Mouse (Mus musculus): ENCODE results near the gene Cgrrf1. TPM values are rescaled to one million over a fixed set of nuclear protein-coding genes. Genes with fewer than 3 reads are reported as not detected.

Cgrrf1 gene
- polyA plus RNA-seq, 1 experiment from 2014 or later, result 13.0 TPM

DNA sequence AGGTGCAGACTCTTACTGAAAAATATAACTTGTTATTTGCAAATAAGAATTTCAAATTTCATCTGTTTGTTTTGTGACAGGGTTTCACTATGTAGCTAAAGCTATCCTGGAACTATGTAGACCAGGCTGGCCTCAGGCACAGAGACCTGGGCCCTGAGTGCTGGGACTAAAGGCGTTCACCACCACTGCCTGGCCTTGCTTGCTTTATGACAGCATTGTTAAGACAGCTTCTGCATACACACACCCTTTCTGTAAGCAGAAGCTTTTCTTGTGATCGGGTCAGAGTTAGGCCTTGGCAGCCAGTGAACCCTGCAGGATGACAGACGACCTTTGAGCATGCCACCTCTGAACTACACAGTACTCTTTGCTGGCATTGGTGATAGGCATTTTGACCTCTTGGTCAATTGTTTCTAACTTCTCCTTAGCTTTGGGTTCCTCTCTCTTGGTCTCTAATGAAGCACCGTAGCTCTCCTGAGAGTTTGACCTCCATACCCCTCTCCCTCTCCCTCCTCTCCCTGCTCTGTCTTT lies 16.2 kb downstream of the Cgrrf1 start:
- no peaks in the 10 kb centered on the region for H3K4me1 ChIP-seq (replicated peaks; ENCODE audit: control insufficient read depth, insufficient read depth, low read length)
- 90% methylated on average over 4 of the region's 4 CpGs for WGBS
- H3K4me2 ChIP-seq (ENCODE audit: low read length), result no peak overlapping the region
- no peak for ATAC-seq
- no peak overlapping the region for H3K9ac ChIP-seq (replicated peaks; ENCODE audit: low read depth, low read length)
- no peaks in the 10 kb centered on the region for H3K36me3 ChIP-seq (ENCODE audit: control insufficient read depth, insufficient read depth)
- H3K4me3 ChIP-seq (replicated peaks; ENCODE audit: low read length), result no peak overlapping the region
- no peaks in the 10 kb centered on the region for H3K9me3 ChIP-seq (ENCODE audit: control insufficient read depth, low read length)
- no peaks in the 10 kb centered on the region for H3K27me3 ChIP-seq (replicated peaks; ENCODE audit: control insufficient read depth, insufficient read depth, low read length)
- no peak overlapping the region for H3K27ac ChIP-seq (ENCODE audit: low read length)

- no peaks in the 10 kb centered on the region for H3K36me3 ChIP-seq (ENCODE audit: control insufficient read depth, insufficient read depth)
- WGBS, result 84% methylated on average over 5 of the region's 5 CpGs
- H3K4me2 ChIP-seq (ENCODE audit: low read length), result no peak overlapping the region
- H3K9ac ChIP-seq (replicated peaks; ENCODE audit: low read depth, low read length), result no peak overlapping the region
- ATAC-seq, result no peak
- no peaks in the 10 kb centered on the region for H3K4me1 ChIP-seq (replicated peaks; ENCODE audit: control insufficient read depth, insufficient read depth, low read length)
- no peaks in the 10 kb centered on the region for H3K27me3 ChIP-seq (replicated peaks; ENCODE audit: control insufficient read depth, insufficient read depth, low read length)
- H3K9me3 ChIP-seq (ENCODE audit: control insufficient read depth, low read length), result no peaks in the 10 kb centered on the region
- H3K4me3 ChIP-seq (replicated peaks; ENCODE audit: low read length), result no peak overlapping the region
- H3K27ac ChIP-seq (ENCODE audit: low read length), result no peak overlapping the region
These were observed 16.8 kb downstream of the Cgrrf1 start for GRCm38 (mm10) chr14:46848736-46849135.

DNA sequence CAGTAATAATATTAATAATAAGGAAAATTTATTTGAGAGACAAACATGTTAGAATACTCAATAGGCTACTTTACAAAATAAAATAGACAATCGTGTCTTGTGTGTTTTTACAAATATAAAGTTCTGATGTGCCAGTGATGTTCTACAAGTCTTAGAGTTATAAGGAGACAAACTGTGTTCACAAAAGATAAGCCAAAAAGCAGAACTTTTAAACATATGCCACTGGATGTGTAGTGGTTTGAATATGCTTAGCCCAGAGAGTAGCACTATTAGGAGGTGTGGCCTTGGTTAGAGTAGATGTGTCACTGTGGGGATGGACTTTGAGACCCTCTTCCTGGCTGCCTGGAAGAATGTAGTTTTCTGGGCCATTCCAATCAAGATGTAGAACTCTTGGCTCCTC lies 17.8 kb downstream of the Cgrrf1 start:
- Histone ChIP-seq H3K4me2 (ENCODE audit: low read length) (no peak overlapping the region), H3K9ac (replicated peaks; ENCODE audit: low read depth, low read length) (no peak overlapping the region), H3K4me1 (replicated peaks; ENCODE audit: control insufficient read depth, insufficient read depth, low read length) (no peaks in the 10 kb centered on the region), H3K4me3 (replicated peaks; ENCODE audit: low read length) (no peak overlapping the region), H3K27me3 (replicated peaks; ENCODE audit: control insufficient read depth, insufficient read depth, low read length) (no peaks in the 10 kb centered on the region), H3K27ac (ENCODE audit: low read length) (no peak overlapping the region), H3K36me3 (ENCODE audit: control insufficient read depth, insufficient read depth) (no peaks in the 10 kb centered on the region), H3K9me3 (ENCODE audit: control insufficient read depth, low read length) (no peaks in the 10 kb centered on the region)
- ATAC-seq, result no peak
- 88% methylated on average over 1 of the region's 1 CpGs for WGBS

GRCm38 (mm10) chr14:46853677-46854076 lies 21.8 kb downstream of the Cgrrf1 start:
- Histone ChIP-seq H3K27me3 (replicated peaks; ENCODE audit: control insufficient read depth, insufficient read depth, low read length) (no peaks in the 10 kb centered on the region), H3K36me3 (ENCODE audit: control insufficient read depth, insufficient read depth) (no peaks in the 10 kb centered on the region), H3K4me3 (replicated peaks; ENCODE audit: low read length) (no peak overlapping the region), H3K4me2 (ENCODE audit: low read length) (no peak overlapping the region), H3K9ac (replicated peaks; ENCODE audit: low read depth, low read length) (no peak overlapping the region), H3K9me3 (ENCODE audit: control insufficient read depth, low read length) (no peaks in the 10 kb centered on the region), H3K27ac (ENCODE audit: low read length) (no peak overlapping the region), H3K4me1 (replicated peaks; ENCODE audit: control insufficient read depth, insufficient read depth, low read length) (no peaks in the 10 kb centered on the region)
- no peak for ATAC-seq
- 82% methylated on average over 11 of the region's 11 CpGs for WGBS

- Histone ChIP-seq H3K27ac (ENCODE audit: low read length) (no peak overlapping the region), H3K4me3 (replicated peaks; ENCODE audit: low read length) (no peak overlapping the region), H3K27me3 (replicated peaks; ENCODE audit: control insufficient read depth, insufficient read depth, low read length) (no peaks in the 10 kb centered on the region), H3K9ac (replicated peaks; ENCODE audit: low read depth, low read length) (no peak overlapping the region), H3K4me2 (ENCODE audit: low read length) (no peak overlapping the region), H3K9me3 (ENCODE audit: control insufficient read depth, low read length) (no peaks in the 10 kb centered on the region), H3K36me3 (ENCODE audit: control insufficient read depth, insufficient read depth) (no peaks in the 10 kb centered on the region), H3K4me1 (replicated peaks; ENCODE audit: control insufficient read depth, insufficient read depth, low read length) (no peaks in the 10 kb centered on the region)
- WGBS, result 95% methylated on average over 5 of the region's 5 CpGs
- ATAC-seq, result no peak
These were observed 31.0 kb downstream of the Cgrrf1 start for GRCm38 (mm10) chr14:46862922-46863321.

- 7% methylated on average over 10 of the region's 10 CpGs for WGBS
- Histone ChIP-seq H3K4me2 (ENCODE audit: low read length) (no peak overlapping the region), H3K4me3 (replicated peaks; ENCODE audit: low read length) (no peak overlapping the region), H3K27ac (ENCODE audit: low read length) (no peak overlapping the region), H3K9me3 (ENCODE audit: control insufficient read depth, low read length) (no peaks in the 10 kb centered on the region), H3K36me3 (ENCODE audit: control insufficient read depth, insufficient read depth) (no peaks in the 10 kb centered on the region), H3K4me1 (replicated peaks; ENCODE audit: control insufficient read depth, insufficient read depth, low read length) (peaks cover 27% of the 10 kb centered on the region), H3K9ac (replicated peaks; ENCODE audit: low read depth, low read length) (no peak overlapping the region), H3K27me3 (replicated peaks; ENCODE audit: control insufficient read depth, insufficient read depth, low read length) (no peaks in the 10 kb centered on the region)
- no peak for ATAC-seq
These were observed 49.0 kb downstream of the Cgrrf1 start for GRCm38 (mm10) chr14:46880935-46881334.

DNA sequence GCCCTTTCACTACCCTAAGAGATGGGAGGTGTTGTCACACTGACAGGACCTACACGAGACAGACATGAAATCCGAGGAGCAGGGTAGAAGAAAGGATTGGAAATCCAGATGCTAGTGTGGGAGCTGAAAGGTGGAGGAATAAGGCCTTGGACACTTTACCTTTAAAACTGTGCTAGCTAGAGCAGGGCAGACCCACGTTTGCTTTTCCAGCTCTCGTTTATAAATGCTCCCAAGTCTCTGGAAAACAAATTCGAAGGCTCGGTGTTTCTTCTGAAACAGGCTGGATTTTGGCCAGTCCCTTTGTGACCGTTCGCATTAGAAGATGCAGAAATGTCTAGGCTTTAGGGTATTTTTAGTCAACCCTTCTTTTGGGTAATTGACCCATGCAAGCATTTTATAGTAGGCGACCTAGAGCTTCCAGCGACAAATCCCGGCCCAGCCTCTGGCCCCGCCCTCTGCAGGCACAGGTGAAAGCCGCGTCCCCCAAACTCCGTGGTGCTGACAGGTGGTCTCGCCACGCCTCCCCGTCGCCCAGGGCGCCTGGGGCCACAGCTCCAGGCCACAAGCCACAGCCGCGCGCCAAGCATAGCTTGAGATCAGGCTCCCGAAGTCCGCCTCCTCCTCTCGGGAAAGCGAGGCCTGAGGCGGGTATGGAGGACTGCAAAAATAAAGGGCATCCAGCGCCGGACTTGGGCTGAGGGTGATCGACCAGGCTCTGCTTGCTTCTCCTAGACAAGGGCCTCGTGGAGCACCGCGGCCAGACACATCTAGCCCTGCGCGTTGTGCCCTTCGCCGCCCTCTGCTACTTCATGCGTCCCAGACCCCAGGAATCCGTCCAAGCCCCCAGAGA lies 49.9 kb downstream of the Cgrrf1 start:
- Histone ChIP-seq H3K27ac (ENCODE audit: low read length) (0 out of 2 replicates have a peak overlapping the region, but pooled peaks have one; percentile 24), H3K4me1 (replicated peaks; ENCODE audit: control insufficient read depth, insufficient read depth, low read length) (peaks cover 29% of the 10 kb centered on the region), H3K9me3 (ENCODE audit: control insufficient read depth, low read length) (no peaks in the 10 kb centered on the region), H3K27me3 (replicated peaks; ENCODE audit: control insufficient read depth, insufficient read depth, low read length) (no peaks in the 10 kb centered on the region), H3K36me3 (ENCODE audit: control insufficient read depth, insufficient read depth) (no peaks in the 10 kb centered on the region), H3K4me2 (ENCODE audit: low read length) (peak overlapping the region; percentile 93), H3K9ac (replicated peaks; ENCODE audit: low read depth, low read length) (peak overlapping the region; percentile 71), H3K4me3 (replicated peaks; ENCODE audit: low read length) (peak overlapping the region; percentile 51)
- 3% methylated on average over 40 of the region's 40 CpGs for WGBS
- ATAC-seq, result peak; percentile 12

GRCm38 (mm10) chr14:46882431-46883067 lies 50.6 kb downstream of the Cgrrf1 start, which contains the start of gene Samd4:
TSS of gene Samd4 (plus strand) at chr14:46882854.
- Histone ChIP-seq H3K9ac (replicated peaks; ENCODE audit: low read depth, low read length) (peak within 1 kb of the TSS; percentile 71), H3K27me3 (replicated peaks; ENCODE audit: control insufficient read depth, insufficient read depth, low read length) (no peaks in the 10 kb centered on the region), H3K36me3 (ENCODE audit: control insufficient read depth, insufficient read depth) (no peaks in the 10 kb centered on the region), H3K4me1 (replicated peaks; ENCODE audit: control insufficient read depth, insufficient read depth, low read length) (peaks cover 29% of the 10 kb centered on the region), H3K27ac (ENCODE audit: low read length) (peak within 1 kb of the TSS; percentile 66), H3K4me3 (replicated peaks; ENCODE audit: low read length) (peak within 1 kb of the TSS; percentile 51), H3K9me3 (ENCODE audit: control insufficient read depth, low read length) (no peaks in the 10 kb centered on the region), H3K4me2 (ENCODE audit: low read length) (peak within 1 kb of the TSS; percentile 93)
- ATAC-seq, result peak; percentile 73
- WGBS, result 0% methylated on average over 48 of the region's 54 CpGs

GRCm38 (mm10) chr14:46883068-46883870 lies 51.3 kb downstream of the Cgrrf1 start:
- Histone ChIP-seq H3K9me3 (ENCODE audit: control insufficient read depth, low read length) (no peaks in the 10 kb centered on the region), H3K36me3 (ENCODE audit: control insufficient read depth, insufficient read depth) (no peaks in the 10 kb centered on the region), H3K4me3 (replicated peaks; ENCODE audit: low read length) (peak overlapping the region; percentile 51), H3K4me2 (ENCODE audit: low read length) (peak overlapping the region; percentile 93), H3K27me3 (replicated peaks; ENCODE audit: control insufficient read depth, insufficient read depth, low read length) (no peaks in the 10 kb centered on the region), H3K4me1 (replicated peaks; ENCODE audit: control insufficient read depth, insufficient read depth, low read length) (peaks cover 29% of the 10 kb centered on the region), H3K27ac (ENCODE audit: low read length) (peak overlapping the region; percentile 66), H3K9ac (replicated peaks; ENCODE audit: low read depth, low read length) (peak overlapping the region; percentile 71)
- under 1% methylated on average over 67 of the region's 70 CpGs for WGBS
- ATAC-seq, result peak; percentile 37

All from forebrain, embryonic 16.5 days (tissue).